Mouse (Mus musculus) cerebellum, postnatal 25 days (tissue): Measurements from ENCODE around the gene Slc5a3.
"Not testable (repeated sequence)": the region's sequence is repeated elsewhere in the genome, so short reads cannot be mapped to it uniquely, and the experiment has no call there.

Source experiments
- DNase-seq, 2 experiments: peaks; one replicate each; pipeline ENCODE4 v3.0.0; 2021; ENCODE audit warnings: mixed read lengths in 2 of 2

The Slc5a3 gene

GRCm38 (mm10) chr16:92064801-92065200, 6.7 kb downstream of the Slc5a3 start:
- DNase-seq = no peak

DNA sequence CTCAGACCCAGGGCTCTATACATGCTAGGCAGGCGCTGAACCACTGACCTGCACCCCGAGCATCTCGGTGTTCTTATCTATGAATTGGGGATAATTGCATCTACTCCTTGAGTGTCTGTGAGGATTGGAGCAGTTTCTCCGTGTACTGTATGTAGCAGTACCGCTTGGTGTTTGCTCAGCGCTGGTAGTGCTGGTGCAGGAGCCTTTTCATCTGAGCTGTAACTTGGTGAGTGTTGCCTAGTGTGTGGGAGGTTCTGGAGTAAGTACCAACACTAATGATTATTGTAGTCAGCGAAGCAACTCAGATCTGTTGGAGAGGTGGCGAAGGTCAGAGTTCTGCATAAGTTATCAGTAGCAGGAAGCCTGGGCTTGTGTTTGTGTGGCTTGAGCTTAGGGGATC, 12.2 kb downstream of the Slc5a3 start:
- DNase-seq = no peak

DNA sequence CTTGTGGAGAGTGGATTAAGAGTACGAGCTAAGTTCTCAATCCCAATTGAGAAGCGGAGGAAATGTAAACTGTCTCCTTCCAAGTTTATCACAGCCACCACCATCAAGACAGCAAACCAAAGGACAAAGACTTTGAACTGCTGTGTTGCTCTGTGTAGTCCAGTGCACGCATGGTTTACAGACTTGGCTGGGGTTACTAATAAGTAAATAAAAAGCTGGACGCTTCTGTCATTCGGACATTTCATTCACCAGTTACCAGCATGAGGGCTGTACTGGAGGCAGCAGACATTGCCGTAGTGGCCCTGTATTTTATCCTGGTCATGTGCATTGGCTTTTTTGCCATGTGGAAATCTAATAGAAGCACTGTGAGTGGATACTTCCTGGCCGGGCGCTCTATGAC, 18.7 kb downstream of the Slc5a3 start:
- no peak for DNase-seq

- no peak for DNase-seq
These were observed 25.8 kb downstream of the Slc5a3 start for GRCm38 (mm10) chr16:92083771-92084453.

DNA sequence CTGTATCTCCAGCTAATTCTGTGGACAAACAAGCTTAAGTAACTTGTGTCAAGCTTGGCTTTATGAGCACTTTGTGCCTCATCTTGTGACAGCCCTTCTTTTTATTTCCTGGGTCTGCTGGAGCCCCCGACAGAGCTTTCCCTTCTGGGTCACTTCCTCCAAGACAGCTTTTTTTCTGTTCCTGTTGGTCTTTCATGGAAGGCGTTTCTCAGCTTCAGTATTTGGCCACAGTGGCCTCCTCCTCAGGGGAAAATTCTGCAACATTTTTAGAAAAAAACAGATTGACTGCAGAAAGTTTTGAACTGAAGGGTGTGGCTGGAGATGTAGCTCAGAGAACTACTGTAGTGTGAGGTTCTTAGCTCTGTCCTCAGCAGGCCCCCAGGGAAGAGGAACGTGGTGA, 31.1 kb downstream of the Slc5a3 start:
- no peak for DNase-seq

- DNase-seq = no peak
These were observed 33.8 kb downstream of the Slc5a3 start for GRCm38 (mm10) chr16:92091876-92092275.

DNA sequence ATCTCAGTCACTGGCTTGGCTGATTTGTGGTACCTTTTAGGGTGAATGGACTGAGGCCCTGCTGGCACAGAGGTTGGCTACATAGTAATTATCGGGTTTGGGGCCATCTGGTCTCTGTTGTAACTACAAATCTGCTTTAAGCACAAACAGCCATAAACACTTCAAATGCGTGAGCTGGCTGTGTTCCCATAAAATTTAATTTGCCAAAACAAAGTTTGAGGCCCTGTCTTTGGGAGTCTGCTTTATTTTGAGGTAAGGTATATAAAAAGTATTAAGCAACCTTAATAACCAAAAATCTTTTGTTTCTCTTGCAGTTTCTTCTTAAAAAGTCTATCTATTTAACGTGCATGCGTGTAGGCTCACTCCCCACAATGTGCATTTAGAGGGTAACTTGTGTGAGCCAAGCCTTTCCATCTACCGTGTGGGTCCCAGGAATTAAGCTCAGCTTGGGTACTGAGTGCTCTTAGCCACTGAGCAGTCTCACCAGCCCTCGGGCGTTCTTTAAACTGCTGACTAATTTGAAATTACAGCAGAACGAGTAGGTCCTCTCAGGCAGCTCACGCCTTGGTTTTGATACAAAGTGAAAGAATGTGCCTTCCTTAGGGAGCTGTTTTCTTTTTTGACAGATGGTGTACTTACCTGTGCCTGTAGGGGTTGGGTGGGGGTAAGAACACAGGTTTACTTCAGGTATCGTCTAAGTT, 40.4 kb downstream of the Slc5a3 start:
- no peak for DNase-seq

GRCm38 (mm10) chr16:92099598-92099997, 41.5 kb downstream of the Slc5a3 start:
- DNase-seq = no peak

GRCm38 (mm10) chr16:92100111-92100510, 42.0 kb downstream of the Slc5a3 start:
- DNase-seq = no peak

DNA sequence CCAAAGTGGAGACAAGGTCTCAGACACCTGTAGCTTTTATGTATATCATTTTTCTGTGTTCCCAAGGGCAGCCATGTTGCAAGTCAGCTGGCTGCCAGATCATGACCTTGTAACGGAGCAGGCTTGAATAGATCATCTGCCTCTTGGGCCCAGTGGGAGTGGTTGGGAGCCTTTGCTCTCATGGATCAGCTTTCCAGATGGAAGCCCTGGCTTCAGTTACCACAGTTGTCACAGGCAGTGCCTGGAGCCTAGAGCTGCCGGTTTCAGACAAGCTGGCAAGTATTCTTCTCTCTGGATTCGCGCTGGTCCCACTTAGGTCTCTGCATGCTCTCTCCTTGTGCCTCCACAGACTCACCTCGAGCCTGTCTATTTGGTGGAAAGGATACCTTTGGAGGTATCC, 44.0 kb downstream of the Slc5a3 start:
- no peak for DNase-seq

DNA sequence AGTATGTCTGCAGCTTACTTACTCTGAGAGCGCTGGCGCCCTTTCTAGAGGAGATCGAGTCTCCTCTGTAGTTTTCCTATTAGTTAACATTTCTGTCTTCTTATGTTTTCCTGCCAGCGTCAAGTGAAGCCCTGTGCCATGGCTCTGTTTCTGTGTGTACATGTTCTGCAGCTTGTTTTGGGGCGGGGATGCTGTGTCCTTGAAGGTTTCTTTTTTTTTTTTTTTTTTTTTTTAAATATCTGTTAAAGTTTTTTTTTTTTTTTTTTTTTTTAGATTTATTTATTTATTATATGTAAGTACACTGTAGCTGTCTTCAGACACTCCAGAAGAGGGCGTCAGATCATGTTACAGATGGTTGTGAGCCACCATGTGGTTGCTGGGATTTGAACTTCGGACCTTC, 44.8 kb downstream of the Slc5a3 start:
- DNase-seq = not testable (repeated sequence)

DNA sequence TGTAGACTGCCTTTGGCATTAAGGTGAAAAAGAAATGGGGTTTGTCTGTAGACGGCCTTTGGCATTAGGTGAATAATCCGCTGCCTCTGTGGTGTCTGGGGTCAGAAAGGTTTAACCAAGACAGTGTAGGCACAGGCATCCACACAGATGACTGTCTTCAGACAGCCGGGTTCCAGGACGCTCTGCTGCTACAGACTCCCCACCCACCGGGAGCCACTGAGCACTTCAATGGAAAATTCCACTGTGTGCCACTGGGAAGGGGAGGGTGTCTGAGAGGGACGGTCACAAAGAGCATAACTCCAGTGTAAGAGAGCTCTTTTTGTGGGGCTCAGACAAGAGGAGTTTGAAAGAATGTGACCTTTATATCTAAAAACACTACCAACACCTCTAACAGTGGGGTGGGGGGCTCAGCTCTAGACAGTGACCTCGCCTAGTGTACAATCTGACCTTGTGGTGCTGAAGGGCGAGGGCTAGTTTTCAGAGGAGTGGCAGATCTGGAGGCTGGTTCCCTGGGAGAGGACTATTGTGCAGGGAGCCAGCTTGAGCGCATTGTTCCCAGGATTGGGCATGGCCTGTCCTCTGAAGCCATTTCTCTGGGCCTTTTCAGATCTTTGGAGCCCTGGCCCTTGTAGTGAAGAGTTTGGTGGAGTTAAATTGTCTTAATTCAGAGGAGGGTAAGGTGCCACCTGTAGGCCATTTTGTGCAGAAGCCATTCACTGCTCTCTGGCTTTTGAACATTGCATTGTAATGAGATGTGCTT, 45.6 kb downstream of the Slc5a3 start:
- DNase-seq = peak in 1 of 2 experiments; percentile 40

GRCm38 (mm10) chr16:92104332-92104590, 46.1 kb downstream of the Slc5a3 start:
- no peak for DNase-seq

DNA sequence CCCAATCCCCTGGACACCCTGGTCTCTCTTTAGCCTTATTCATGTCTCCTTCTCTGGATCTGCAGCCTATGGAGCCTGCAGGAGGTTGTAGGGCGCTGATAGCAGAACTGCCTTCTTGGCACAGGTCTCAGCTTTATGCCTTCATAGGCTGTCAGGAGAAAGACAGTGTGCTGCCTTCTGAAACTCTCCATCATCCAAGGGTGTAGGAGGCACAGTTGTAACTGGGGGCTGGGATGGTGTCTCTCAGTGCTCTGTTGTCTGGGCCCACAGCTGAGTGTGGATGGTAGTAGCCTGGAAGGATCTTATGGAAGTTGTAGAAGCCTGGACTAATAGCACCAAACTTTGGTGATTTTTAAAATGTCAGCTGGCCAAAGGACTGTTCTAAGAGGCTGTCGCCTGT, 46.8 kb downstream of the Slc5a3 start:
- DNase-seq = no peak

GRCm38 (mm10) chr16:92105631-92106030, 47.5 kb downstream of the Slc5a3 start:
- DNase-seq = no peak

DNA sequence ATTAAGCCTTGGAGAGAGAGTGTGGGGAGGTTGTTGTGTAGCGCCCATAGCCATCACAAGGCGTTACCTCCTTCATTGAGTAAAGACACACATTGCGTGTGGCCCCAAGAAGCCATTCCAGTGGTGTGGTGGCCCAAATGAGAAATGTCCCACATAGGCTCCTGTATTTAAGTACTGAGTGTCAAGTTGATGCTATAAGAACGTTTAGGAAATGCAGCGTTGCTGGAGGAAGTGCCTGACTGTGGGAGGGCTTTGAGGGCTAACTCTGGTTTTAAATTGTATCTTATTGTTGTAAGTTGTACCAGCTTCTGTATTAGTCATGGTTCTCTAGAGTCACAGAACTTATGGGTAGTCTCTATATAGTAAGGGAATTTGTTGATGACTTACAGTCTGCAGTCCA, 49.2 kb downstream of the Slc5a3 start:
- no peak for DNase-seq

DNA sequence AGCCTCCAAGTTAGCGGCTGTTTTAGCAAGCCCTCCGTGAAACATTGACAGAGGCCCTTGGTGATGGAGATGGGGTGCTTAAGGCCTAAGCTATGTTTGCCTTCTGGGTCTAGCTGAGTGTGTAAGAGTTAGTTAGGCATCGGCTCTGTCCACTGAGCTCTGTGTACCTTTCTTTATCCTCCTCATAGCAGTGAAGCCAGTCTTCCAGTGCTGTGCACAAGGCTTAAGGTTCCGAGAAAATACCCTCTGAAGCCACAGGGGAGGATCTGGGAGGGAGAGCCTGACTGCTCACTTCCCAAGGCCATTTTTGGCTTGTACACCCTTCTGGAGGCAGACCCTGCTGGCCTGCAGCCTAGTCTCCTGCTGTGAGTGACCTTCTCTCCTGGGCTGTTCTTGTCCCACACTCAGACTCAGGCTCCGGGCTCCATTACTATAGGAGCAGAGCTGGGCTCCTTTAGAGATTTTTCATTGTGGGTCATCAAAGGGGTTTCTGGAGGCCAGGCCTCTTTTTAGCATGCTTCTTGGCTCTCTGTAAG, 56.7 kb downstream of the Slc5a3 start:
- DNase-seq = peak; percentile 71 to 83

GRCm38 (mm10) chr16:92115611-92116421, 57.7 kb downstream of the Slc5a3 start:
- DNase-seq = peak; percentile 63 to 67

GRCm38 (mm10) chr16:92117337-92118209, 59.5 kb downstream of the Slc5a3 start:
- DNase-seq = no peak

GRCm38 (mm10) chr16:92119013-92119515, 60.9 kb downstream of the Slc5a3 start:
- DNase-seq = no peak

- no peak for DNase-seq
These were observed 62.9 kb downstream of the Slc5a3 start for GRCm38 (mm10) chr16:92120899-92121531.
